Mouse (Mus musculus) cerebellum, adult 11 months (tissue): ENCODE data around the gene Il1f10.

Experiments
- DNase-seq: peaks from one replicate; pipeline ENCODE4 v3.0.0; 2022

The Il1f10 gene

DNA sequence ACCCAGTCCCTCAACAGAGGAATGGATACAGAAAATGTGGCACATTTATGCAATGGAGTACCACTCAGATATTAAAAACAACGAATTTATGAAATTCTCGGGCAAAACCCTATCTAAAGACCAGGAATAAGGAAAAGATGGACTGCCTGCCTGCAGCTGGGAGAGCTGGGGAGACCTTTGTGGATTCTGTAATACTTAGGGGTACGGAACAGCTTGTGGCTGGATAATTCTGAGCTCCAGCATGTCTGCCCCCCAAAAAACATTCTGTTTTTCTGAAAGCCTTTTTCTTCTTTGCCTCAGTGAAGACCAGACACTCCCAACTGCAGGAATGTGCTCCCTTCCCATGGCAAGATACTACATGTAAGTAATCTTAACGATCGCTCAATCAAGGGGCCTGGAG, at the start of gene Il1f10:
Il1f10 (plus strand) TSS at position 301 of the 400 bp plus-strand sequence.
- no peak for DNase-seq

DNA sequence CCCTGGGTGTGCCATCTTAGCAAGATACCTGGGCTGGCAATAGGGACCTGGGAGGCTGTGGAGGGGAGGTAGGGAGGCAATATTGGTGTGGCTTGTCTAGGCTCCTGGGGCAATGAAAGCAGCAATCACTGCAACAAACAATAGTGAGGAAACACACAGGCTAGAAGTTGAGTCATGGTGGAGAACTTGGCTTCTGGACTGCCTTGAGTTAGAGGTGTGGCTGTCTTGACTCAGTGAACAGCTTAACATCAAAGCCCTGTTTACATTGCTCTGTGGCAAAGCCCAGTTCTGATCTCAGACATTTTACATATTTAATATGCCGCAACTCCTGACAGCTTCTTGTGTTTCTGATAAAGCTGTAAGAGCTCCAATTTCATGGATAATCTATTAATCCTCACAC, 23.5 kb upstream of the Il1f10 start:
- no peak for DNase-seq

DNA sequence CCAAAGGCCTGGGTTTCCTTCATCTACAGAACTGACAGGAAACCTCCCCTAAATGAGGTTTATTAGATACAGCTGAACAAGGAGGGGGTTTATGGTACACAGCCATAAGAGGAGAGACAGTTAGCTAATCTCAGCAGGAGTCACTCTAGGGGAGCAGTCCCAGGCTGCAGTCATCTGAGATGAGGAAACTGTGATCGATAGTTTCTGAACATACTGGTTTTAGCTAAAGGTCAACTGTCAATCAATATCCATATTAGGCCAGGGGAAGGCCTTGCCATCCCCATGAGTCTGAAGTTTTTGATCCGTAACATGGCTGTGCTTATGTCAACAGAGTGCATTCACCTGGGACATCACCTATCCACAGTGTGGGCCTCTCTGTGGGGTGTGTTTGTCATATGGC, 17.4 kb upstream of the Il1f10 start:
- no peak for DNase-seq

DNA sequence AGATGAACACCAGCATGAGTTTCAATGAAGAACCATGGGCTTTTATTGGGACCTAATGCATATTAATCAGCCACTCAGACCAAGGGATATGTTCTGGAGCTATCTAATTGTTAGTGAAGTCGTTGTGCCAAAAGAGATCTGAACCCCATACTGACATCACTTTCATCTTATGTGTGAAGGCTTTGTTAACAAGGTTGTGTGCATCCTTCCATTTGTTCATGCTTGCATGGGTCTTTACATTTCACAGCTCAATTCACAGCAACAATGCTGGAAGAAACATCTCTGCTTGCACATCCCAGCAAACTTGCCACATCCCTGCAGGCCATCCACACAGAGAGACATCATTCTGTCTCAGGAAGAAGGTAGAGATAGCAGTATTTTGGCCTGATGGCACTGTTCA, 15.8 kb upstream of the Il1f10 start:
- DNase-seq: no peak

DNA sequence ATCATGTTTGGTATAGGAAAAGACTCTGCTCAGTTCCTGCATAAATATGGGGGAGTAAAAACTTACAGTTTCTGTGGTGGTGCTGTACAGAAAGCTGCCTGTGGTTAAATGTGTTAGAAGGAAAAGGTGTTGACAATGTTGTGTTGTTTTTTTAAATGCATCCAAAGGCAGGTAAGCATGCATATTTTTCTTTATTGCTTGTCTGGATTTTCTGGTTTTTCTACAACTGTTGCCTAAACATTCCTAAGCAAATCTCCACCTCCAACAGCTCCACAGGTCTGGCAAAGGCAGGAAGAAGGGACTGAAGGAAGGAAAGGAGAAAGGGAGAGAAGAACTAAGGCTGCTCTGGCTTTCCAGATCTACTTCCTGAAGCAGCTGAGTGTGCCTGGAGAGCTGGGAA, 14.3 kb upstream of the Il1f10 start, which contains the start of gene Il1f5:
Il1f5 (plus strand) TSS at position 301 of the 400 bp plus-strand sequence.
- DNase-seq: no peak

DNA sequence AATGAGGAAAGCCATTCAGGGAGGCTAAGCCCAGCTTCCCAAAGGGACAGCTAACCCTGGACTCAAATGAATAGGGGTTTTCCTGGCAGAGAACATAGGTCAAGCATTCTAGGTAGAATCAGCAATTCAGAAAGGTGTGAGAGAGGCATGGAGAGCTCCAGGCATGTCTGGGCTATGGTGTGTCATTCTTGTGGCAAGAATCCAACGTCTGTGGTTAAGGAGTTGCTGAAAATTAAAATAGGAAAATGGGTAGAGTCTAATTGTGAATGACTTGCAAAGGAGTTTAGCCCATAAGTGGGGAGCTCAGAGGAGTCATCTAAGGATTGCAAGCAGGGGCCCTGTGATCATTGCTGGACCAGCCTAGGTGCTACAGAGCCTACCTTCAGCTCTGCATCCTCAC, 3.6 kb downstream of the Il1f10 start:
- DNase-seq: no peak

DNA sequence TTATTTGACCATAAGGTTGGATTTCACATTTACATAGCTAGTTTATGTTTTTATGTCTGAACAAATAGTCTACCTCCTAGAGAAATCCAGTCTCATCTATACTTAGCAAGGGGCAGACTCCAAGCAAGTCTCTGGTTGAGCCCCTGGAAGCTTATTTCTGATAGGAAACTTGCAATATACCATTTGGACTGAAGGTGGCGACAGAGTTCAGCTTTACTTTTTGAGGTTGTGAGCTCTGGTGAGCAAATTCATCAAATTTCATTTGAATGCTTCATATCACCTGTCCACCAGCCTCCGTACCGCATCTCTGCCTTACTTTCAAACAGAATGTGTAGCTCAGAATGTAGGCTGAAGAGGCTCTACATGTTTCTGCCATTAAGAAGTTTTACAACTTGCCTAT, 5.8 kb downstream of the Il1f10 start:
- peak; percentile 10 for DNase-seq

DNA sequence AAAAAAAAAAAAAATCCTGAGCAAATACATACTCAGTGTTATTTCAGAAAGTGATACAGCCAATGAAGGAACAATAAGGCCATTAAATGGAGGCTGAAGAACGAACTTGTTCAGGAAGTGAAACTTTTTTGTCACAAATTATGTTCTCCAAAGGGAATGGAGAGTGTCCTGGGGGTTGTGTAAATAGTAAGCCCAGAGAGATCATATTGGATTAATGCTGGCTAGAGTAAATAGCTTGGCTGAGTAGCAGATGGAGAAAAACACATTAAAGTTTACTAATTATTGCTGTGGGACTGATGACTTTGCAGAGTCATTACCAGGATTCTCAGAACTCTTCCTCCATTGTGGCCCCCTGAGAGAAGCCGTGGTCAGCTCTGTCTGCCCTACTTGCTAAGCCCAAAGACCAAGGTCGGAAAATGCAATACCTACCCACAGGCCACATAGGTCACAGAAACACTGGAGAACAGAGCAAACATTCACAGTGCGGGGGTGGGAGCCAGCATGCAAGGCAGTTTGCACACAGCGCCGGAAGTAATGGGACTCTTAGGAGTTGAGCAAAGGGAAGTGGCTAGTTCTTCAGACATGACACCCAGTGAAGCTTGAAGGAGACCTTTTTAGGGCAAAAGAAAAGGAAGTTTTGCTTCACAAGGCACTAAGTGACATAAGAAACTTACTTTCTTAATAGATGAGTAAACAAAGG, 20.5 kb downstream of the Il1f10 start:
- no peak for DNase-seq

DNA sequence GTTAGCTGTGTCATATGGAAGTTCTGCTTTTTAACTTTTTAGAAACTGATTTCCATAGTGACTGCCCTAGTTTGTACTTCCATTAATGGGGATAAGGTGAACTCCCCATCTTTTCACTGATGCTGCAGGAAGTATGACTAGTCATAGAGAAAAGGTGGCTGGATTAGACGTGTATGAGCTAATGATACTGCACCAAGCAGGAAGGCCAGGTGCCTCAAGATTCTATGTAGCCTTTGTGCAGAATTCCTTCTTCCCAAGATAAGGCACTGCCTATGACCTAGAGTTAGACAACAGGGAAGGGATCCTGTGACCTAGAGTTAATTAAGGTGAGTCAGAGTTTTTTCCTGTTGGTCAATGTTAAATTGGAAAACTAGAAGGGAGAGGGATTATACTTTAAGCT, 25.9 kb downstream of the Il1f10 start:
- no peak for DNase-seq

DNA sequence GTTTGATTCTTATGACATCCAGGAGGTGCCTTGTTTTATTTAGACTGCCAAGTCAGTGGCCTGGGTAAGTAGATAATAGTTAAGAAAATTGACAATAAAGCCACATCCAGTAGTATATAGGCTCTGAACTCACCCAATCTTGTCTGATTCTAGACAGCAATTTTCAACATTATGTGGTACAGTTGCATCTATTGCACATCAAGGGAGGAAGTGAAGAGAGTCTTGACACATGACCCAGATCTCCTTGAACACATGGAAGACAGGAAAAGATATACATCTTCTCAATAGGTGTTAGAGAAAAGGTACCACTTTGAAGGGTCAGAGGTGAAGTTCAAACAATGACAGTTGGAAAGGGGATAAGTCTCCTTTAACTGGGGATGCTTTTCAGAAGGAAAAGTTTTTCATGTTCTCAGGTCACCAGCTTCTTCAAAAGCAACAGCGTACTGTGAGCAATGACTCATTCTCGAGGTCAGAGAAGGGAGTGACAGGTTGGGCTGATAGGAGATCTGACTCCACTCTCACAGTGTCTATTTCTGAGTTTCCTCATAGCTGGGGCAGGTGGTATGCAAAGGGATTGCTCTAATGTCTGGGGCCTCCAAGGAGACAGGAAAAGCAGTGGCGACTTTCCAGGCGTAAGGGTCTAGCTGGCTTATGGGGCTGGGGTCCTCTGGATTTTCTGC, 27.1 kb downstream of the Il1f10 start:
- no peak for DNase-seq

DNA sequence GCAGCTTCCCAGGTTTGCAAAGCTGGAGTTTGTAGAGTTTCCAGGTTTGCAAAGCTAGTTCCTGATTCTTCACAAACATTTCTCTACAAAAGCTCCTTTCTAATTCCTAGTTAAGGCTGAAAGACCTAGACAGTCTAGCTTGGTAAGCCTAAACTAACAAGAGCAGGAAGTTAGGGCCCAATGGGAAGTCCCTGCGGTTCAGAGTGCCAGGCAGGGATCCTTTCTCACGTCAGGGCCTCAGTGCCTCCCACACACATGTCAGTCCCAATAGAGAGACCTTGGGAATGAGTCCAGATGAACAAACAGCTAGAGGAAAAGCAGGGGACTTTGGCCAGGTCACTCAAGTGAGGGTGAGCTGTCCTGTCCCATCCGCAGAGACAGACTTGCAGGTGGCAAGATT, 44.3 kb downstream of the Il1f10 start:
- no peak for DNase-seq

DNA sequence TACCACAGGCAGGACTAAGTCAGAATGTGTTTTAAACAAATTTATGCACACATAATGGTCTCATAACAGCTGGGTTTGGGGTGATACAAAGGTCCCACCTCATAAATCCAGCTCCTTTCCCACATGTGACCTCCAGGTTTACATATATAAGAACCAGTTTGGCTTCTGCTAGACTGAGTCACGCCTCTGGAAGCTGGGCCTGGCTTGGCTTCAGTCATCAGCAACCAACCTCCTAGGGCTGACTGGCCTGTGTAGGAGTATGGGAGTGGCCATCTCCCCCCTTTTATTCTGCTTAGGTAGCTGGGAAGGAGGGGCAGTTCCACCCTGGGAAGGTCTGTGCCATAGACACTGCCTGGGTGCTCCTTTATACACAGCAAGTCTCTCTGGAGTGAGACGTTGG, 45.5 kb downstream of the Il1f10 start, which contains the start of gene Il1rn:
Il1rn (plus strand) TSS at position 309 of the 400 bp plus-strand sequence.
- no peak for DNase-seq

DNA sequence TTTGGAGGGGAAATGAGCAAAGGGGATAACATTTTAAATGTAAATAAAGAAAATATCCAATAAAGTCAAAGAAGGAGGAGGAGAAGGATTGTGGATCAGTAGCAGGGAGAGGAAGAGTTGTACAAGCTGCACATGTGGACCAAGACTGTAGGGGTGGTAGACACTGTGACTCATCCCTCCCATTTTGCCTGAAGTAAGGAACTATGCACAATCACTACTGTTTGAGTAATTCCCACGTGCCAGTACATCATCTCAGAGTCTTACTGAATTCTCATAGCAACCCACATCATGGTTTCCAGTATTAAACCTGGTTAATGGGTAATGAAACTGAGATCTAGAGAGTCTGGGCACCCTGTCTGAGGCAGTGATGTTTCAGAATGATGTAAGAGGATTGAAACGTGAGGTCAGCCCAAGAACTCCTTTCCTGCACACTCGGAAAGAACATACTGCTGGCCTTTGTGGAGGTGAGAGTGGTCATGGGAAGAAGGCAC, 50.4 kb downstream of the Il1f10 start:
- DNase-seq: no peak
